Mouse (Mus musculus) heart, postnatal 0 days (tissue): Measurements from ENCODE around the gene Gtf2ird2. TPM values are rescaled to one million over a fixed set of nuclear protein-coding genes. Genes with fewer than 3 reads are reported as not detected.
A peak's percentile ranks its signal among the peaks of the same experiment; 100 is the strongest.

Experiments used
- ATAC-seq: fragments of 200-750 bp; cut with Nextera tagmentation; 2 replicates; pipeline ENCODE4 v1.8.0; 2017; ENCODE audit warnings: low read depth, moderate number of reproducible peaks, moderate library complexity; ENCODE audit not compliant: insufficient read depth
- DNase-seq: peaks from one replicate; pipeline ENCODE4 v3.0.0-alpha.2; 2016; ENCODE audit warnings: low spot score
- H3K27ac ChIP-seq: fragments of 300-500 bp; sonication (generic); 2 replicates; pipeline ENCODE4 v1.5.1; 2014; ENCODE audit warnings: low read depth, mild to moderate bottlenecking
- H3K27me3 ChIP-seq: fragments of 300-500 bp; sonication (generic); 2 replicates; pipeline ENCODE4 v1.6.1; 2014; ENCODE audit warnings: low read length, mixed read lengths; ENCODE audit not compliant: control insufficient read depth, insufficient read depth
- H3K36me3 ChIP-seq: fragments of 300-500 bp; sonication (generic); replicated peaks from 2 replicates; pipeline ENCODE4 v1.6.1; 2014; ENCODE audit warnings: low read length, mixed read lengths; ENCODE audit not compliant: control insufficient read depth, insufficient read depth
- H3K4me1 ChIP-seq: fragments of 300-500 bp; sonication (generic); 2 replicates; pipeline ENCODE4 v1.6.1; 2014; ENCODE audit warnings: antibody characterized with exemption; ENCODE audit not compliant: control insufficient read depth, insufficient read depth
- H3K4me2 ChIP-seq: fragments of 300-500 bp; sonication (generic); 2 replicates; pipeline ENCODE4 v1.6.1; 2014; ENCODE audit warnings: low read depth, mild to moderate bottlenecking, low read length, moderate library complexity
- H3K4me3 ChIP-seq: fragments of 300-500 bp; sonication (generic); 2 replicates; pipeline ENCODE4 v1.5.1; 2014; ENCODE audit warnings: low read depth, low read length
- H3K9ac ChIP-seq: fragments of 300-500 bp; sonication (generic); replicated peaks from 2 replicates; pipeline ENCODE4 v1.6.1; 2014; ENCODE audit warnings: low read depth, low read length, mixed read lengths
- H3K9me3 ChIP-seq: fragments of 300-500 bp; sonication (generic); replicated peaks from 2 replicates; pipeline ENCODE4 v1.6.1; 2016; ENCODE audit warnings: low read length; ENCODE audit not compliant: control insufficient read depth
- CTCF ChIP-seq: IDR thresholded peaks from 2 replicates; pipeline ENCODE4 v1.5.1; 2016; ENCODE audit warnings: antibody characterized with exemption, control low read depth, low read depth
- EP300 ChIP-seq: IDR thresholded peaks from 2 replicates; pipeline ENCODE4 v1.6.1; 2016; ENCODE audit warnings: antibody characterized with exemption, low read depth
- WGBS: fragments of 180-500 bp; shearing (Covaris S2); extraction: QIAGEN DNeasy Blood & Tissue Kit; methylation state at CpG from one replicate; pipeline ENCODE4 v1.1.7; 2014; 5-methylcytosine and 5-hydroxymethylcytosine counted together
- polyA plus RNA-seq: library from polyadenylated mRNA; unstranded; fragments of >200 nt; fragmentation: Nextera tagmentation; extraction: Ambion mirVana; gene quantifications from 2 replicates; pipeline ENCODE4 v1.2.1, GENCODE M21; 2015
- total RNA-seq: library from RNA; depleted of rRNA; stranded (reverse); fragments of >200 nt; gene quantifications from 2 replicates; pipeline ENCODE4 v1.2.3, GENCODE M21; 2014; ENCODE audit warnings: low replicate concordance

Gene Gtf2ird2
- total and polyA plus RNA-seq, 2 experiments from 2014 or later = 4.2 to 25.1 TPM

GRCm38 (mm10) chr5:134182172-134182571 lies 1.6 kb upstream of the Gtf2ird2 start:
- H3K27me3 ChIP-seq = no peaks in the 10 kb centered on the region
- H3K36me3 ChIP-seq = no peaks in the 10 kb centered on the region
- WGBS = 51% methylated on average over 3 of the region's 3 CpGs
- H3K9me3 ChIP-seq = no peaks in the 10 kb centered on the region
- H3K4me3 ChIP-seq = no peak overlapping the region
- DNase-seq (no peak), ATAC-seq (no peak)
- H3K27ac ChIP-seq = peak overlapping the region; percentile 95
- H3K9ac ChIP-seq = no peak overlapping the region
- no peak for TF ChIP-seq EP300
- TF ChIP-seq CTCF = no peak
- H3K4me1 ChIP-seq = peaks cover 19% of the 10 kb centered on the region
- no peak overlapping the region for H3K4me2 ChIP-seq

DNA sequence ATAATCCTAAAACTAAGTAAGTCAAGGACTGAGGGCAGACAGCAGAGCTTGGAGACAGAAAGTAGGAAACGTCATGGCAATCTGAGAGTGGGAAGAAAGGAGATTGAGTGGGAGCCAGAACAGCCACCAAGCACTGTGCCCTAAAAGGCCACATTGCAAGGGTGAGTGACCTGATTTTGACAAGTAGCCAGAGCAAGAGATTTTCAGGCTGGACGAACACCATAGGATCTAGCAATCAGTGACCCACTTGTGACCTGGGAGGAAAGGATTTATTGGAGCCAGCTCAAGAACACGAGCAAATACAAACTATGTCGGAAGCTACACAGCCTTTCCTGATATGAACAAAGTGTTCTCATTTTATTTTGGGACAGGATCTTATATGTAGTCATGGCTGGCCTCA lies 1.1 kb upstream of the Gtf2ird2 start:
- Histone ChIP-seq H3K27me3 (no peaks in the 10 kb centered on the region), H3K9me3 (no peaks in the 10 kb centered on the region), H3K9ac (no peak overlapping the region), H3K4me2 (peak overlapping the region; percentile 77), H3K36me3 (no peaks in the 10 kb centered on the region), H3K4me3 (no peak overlapping the region; the same call in 1 of the 2 replicates), H3K27ac (peak overlapping the region; percentile 95), H3K4me1 (peaks cover 19% of the 10 kb centered on the region)
- WGBS = 28% methylated on average over 4 of the region's 4 CpGs
- TF ChIP-seq EP300 (no peak), CTCF (no peak)
- ATAC-seq = peak; percentile 10; the same call in 1 of the 2 replicates
- peak; percentile 77 for DNase-seq

DNA sequence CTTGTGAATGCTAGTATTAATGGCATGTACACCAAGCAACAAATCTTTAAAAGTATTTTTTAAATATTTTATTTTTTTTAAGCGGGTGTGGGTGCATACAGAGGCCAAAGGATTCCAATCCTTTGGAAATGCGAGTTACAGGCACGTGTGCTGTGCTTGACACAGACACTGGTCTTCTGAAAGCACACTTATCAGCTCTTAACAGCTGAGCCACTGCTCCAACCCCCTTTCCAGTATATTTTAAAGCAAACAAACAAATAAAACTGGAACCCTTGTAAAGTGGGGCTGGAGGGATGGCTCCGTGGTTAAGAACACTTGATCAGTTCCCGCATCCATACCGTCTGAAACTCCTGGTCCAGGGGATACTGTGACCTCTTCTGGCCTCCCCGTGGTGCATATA lies 657 bp upstream of the Gtf2ird2 start:
- Histone ChIP-seq H3K4me3 (peak overlapping the region; percentile 84), H3K27me3 (no peaks in the 10 kb centered on the region), H3K27ac (peak overlapping the region; percentile 95), H3K9me3 (no peaks in the 10 kb centered on the region), H3K9ac (peak overlapping the region; percentile 80; the same call in 1 of the 2 replicates), H3K36me3 (no peaks in the 10 kb centered on the region), H3K4me2 (peak overlapping the region; percentile 77), H3K4me1 (peaks cover 19% of the 10 kb centered on the region)
- no peak for DNase-seq
- WGBS = 59% methylated on average over 7 of the region's 7 CpGs
- TF ChIP-seq CTCF = no peak
- TF ChIP-seq EP300 = no peak
- ATAC-seq = no peak

GRCm38 (mm10) chr5:134186059-134186458 lies 2.2 kb downstream of the Gtf2ird2 start:
- peaks cover 19% of the 10 kb centered on the region for H3K4me1 ChIP-seq
- H3K4me2 ChIP-seq = no peak overlapping the region
- 75% methylated on average over 3 of the region's 3 CpGs for WGBS
- no peak for DNase-seq
- ATAC-seq = no peak
- no peaks in the 10 kb centered on the region for H3K9me3 ChIP-seq
- H3K4me3 ChIP-seq = no peak overlapping the region
- no peak overlapping the region for H3K27ac ChIP-seq
- no peak for TF ChIP-seq CTCF
- no peaks in the 10 kb centered on the region for H3K36me3 ChIP-seq
- H3K9ac ChIP-seq = no peak overlapping the region
- no peaks in the 10 kb centered on the region for H3K27me3 ChIP-seq

DNA sequence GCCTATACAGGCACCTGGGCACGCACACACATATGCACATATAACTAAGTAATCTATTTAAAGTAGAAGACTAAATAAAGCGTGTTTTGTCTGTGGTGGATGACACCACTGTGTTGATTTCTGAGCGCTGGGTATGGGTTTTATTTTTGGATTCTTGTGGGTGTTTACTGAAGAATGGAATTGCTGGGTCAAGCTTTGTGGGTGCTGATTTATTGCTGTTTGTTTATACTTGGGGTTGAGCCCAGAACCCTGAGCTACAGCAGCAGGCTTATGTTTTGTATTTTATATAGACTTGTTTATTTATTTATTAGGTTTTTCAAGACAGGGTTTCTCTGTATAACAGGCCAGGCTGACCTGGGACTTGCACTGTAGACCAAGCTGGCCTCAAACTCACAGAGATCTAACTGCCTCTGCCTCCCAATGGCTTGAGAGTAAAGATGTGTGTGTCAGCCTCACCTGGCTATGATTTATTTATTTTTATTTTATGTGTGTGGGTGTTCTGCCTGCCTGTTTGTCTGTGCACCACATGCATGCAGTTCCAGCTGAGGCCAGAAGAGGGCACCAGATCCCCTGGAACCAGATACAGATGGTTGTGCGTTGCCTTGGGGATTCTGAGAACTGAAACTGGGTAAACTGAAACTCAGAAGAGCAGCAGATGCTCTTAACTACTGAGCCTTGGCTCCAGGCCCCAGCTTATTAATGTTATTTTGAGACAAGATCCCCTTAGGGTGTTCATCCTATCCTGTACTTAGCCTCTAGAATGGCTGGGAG lies 3.3 kb downstream of the Gtf2ird2 start:
- Histone ChIP-seq H3K4me1 (peaks cover 17% of the 10 kb centered on the region), H3K27ac (no peak overlapping the region), H3K9me3 (no peaks in the 10 kb centered on the region), H3K9ac (no peak overlapping the region), H3K4me2 (no peak overlapping the region), H3K27me3 (no peaks in the 10 kb centered on the region), H3K4me3 (no peak overlapping the region), H3K36me3 (no peaks in the 10 kb centered on the region)
- 72% methylated on average over 4 of the region's 4 CpGs for whole genome bisulfite sequencing
- DNase-seq (no peak), ATAC-seq (no peak)
- no peak for TF ChIP-seq EP300
- TF ChIP-seq CTCF = peak; percentile 72

DNA sequence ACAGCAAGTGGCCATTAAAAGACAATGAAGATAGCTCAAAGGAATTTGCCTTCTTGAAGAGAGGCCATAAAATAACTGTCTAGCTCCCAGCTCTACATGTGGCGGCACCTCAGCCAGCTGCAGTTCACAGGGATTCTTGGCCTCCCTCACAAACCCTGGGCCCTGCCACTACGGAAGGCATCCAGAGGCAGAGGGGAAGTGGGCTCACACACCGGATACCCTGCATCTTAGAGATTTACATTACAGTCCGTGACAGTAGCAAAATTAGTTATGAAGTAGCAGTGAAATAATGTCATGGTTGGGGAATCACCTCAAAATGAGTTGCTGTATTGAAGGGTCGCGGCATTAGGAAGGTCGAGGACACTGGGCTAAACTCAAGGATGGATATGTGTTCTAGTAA lies 4.8 kb downstream of the Gtf2ird2 start:
- H3K9ac ChIP-seq = no peak overlapping the region
- H3K4me2 ChIP-seq = no peak overlapping the region
- ATAC-seq = no peak
- no peaks in the 10 kb centered on the region for H3K27me3 ChIP-seq
- H3K9me3 ChIP-seq = no peaks in the 10 kb centered on the region
- peaks cover 2% of the 10 kb centered on the region; the same call in 1 of the 2 replicates for H3K4me1 ChIP-seq
- 86% methylated on average over 7 of the region's 7 CpGs for WGBS
- peaks cover 5% of the 10 kb centered on the region; the same call in 1 of the 2 replicates for H3K36me3 ChIP-seq
- TF ChIP-seq CTCF (no peak), EP300 (no peak)
- no peak overlapping the region for H3K27ac ChIP-seq
- no peak for DNase-seq
- H3K4me3 ChIP-seq = no peak overlapping the region
